Mouse (Mus musculus) Patski (cell line): ENCODE results near the gene Ubl4b. TPM values are rescaled to one million over a fixed set of nuclear protein-coding genes. Genes with fewer than 3 reads are reported as not detected.

Experiments
- ATAC-seq: fragments of 100-300 bp; one replicate; pipeline ENCODE4 v1.8.0; 2021
- CTCF ChIA-PET: fragments of 350-600 bp; sonication (Branson Sonifier 250); formaldehyde crosslinking; loops from one replicate; lab custom pipeline; 2022; ENCODE audit warnings: inconsistent platforms; lab: Charles Lee
- POLR2A ChIA-PET: fragments of 350-600 bp; sonication (Branson Sonifier 250); formaldehyde crosslinking; loops from one replicate; lab custom pipeline; 2022; ENCODE audit warnings: antibody characterized with exemption, inconsistent platforms; lab: Charles Lee
- DNase-seq: peaks from one replicate; pipeline ENCODE4 v3.0.0-alpha.2; 2011; ENCODE audit warnings: low read depth, low spot score
- H3K27me3 ChIP-seq: fragments of 371-371 bp; one replicate; pipeline ENCODE4 v1.5.1; 2021
- CTCF ChIP-seq: fragments of 100-300 bp; IDR thresholded peaks from one replicate; pipeline ENCODE4 v1.5.1; 2021
- in situ Hi-C: fragments of 300-500 bp; cut with MboI; formaldehyde crosslinking; loops from 3 replicates; pipeline ENCODE4 v1.11.1; 2018; ENCODE audit warnings: low pct_unique_long_range_greater_than_20kb, mixed read lengths
- polyA plus RNA-seq: library from polyadenylated mRNA; unstranded; gene quantifications from one replicate; pipeline ENCODE4 v1.2.3, GENCODE M21; 2021

The Ubl4b gene
- polyA plus RNA-seq, 1 experiment from 2014 or later, result not detected

GRCm38 (mm10) chr3:107550409-107551049 lies 4.3 kb downstream of the Ubl4b start:
- no peaks in the 10 kb centered on the region for H3K27me3 ChIP-seq
- POLR2A ChIA-PET, result interaction anchor here (0.6 to 1.0 kb wide), 4 partner anchors 21 to 217 kb away, joined by 3 to 9 read pairs (median 4); no protein-coding TSS in a partner anchor
- TF ChIP-seq CTCF, result no peak
- peak; percentile 32 for ATAC-seq
- in situ Hi-C loops, result loop anchor here (10.0 kb wide), 1 partner anchor 144 kb away; the partner anchor contains the start of gene Ahcyl1
- DNase-seq, result no peak
- CTCF ChIA-PET, result interaction anchor here (0.7 to 6.2 kb wide), 26 partner anchors 9 to 216 kb away, joined by 3 to 48 read pairs (median 4); no protein-coding TSS in a partner anchor

GRCm38 (mm10) chr3:107546956-107547355 lies 7.9 kb downstream of the Ubl4b start:
- ATAC-seq (peak; percentile 51), DNase-seq (no peak)
- ChIA-PET CTCF (interaction anchor here (1.1 to 6.2 kb wide), 2 partner anchors 12 to 34 kb away, joined by 3 to 48 read pairs; no protein-coding TSS in a partner anchor), POLR2A (no interaction called here)
- no peaks in the 10 kb centered on the region for H3K27me3 ChIP-seq
- no peak for TF ChIP-seq CTCF
- in situ Hi-C loops, result no loop called here

GRCm38 (mm10) chr3:107545716-107546412 lies 9.0 kb downstream of the Ubl4b start:
- no peaks in the 10 kb centered on the region for H3K27me3 ChIP-seq
- ATAC-seq, result peak; percentile 7
- TF ChIP-seq CTCF, result no peak
- DNase-seq, result no peak
- in situ Hi-C loops, result no loop called here
- POLR2A ChIA-PET, result no interaction called here
- CTCF ChIA-PET, result interaction anchor here (6.2 kb wide), 1 partner anchor 13 kb away, joined by 48 read pairs; no protein-coding TSS in a partner anchor

GRCm38 (mm10) chr3:107545278-107545677 lies 9.6 kb downstream of the Ubl4b start:
- ChIA-PET CTCF (no interaction called here), POLR2A (no interaction called here)
- in situ Hi-C loops, result no loop called here
- H3K27me3 ChIP-seq, result no peaks in the 10 kb centered on the region
- TF ChIP-seq CTCF, result no peak
- DNase-seq (no peak), ATAC-seq (no peak)

- no peak for TF ChIP-seq CTCF
- in situ Hi-C loops, result no loop called here
- DNase-seq (no peak), ATAC-seq (peak; percentile 26)
- POLR2A ChIA-PET, result no interaction called here
- no peaks in the 10 kb centered on the region for H3K27me3 ChIP-seq
- CTCF ChIA-PET, result interaction anchor here (1.0 kb wide), 1 partner anchor 11 kb away, joined by 9 read pairs; no protein-coding TSS in a partner anchor
These were observed 11.5 kb downstream of the Ubl4b start for GRCm38 (mm10) chr3:107543158-107544080.

GRCm38 (mm10) chr3:107542584-107542983 lies 12.3 kb downstream of the Ubl4b start:
- no peak for TF ChIP-seq CTCF
- CTCF ChIA-PET, result interaction anchor here (1.0 kb wide), 3 partner anchors 11 to 17 kb away, joined by 3 to 9 read pairs (median 4); no protein-coding TSS in a partner anchor
- ATAC-seq, result no peak
- no peak for DNase-seq
- in situ Hi-C loops, result no loop called here
- POLR2A ChIA-PET, result no interaction called here
- H3K27me3 ChIP-seq, result no peaks in the 10 kb centered on the region

- H3K27me3 ChIP-seq, result no peaks in the 10 kb centered on the region
- ChIA-PET POLR2A (interaction anchor here (0.7 to 1.3 kb wide), 2 partner anchors 33 to 150 kb away, joined by 3 to 7 read pairs; no protein-coding TSS in a partner anchor), CTCF (interaction anchor here (0.8 to 2.7 kb wide), 3 partner anchors 12 to 50 kb away, joined by 3 to 14 read pairs (median 6); no protein-coding TSS in a partner anchor)
- DNase-seq (no peak), ATAC-seq (no peak)
- in situ Hi-C loops, result no loop called here
- TF ChIP-seq CTCF, result no peak
These were observed 17.4 kb downstream of the Ubl4b start for GRCm38 (mm10) chr3:107537504-107537889.

GRCm38 (mm10) chr3:107536810-107537503 lies 17.9 kb downstream of the Ubl4b start:
- no peak for DNase-seq
- in situ Hi-C loops, result no loop called here

GRCm38 (mm10) chr3:107534951-107535350 lies 19.9 kb downstream of the Ubl4b start:
- no peak for TF ChIP-seq CTCF
- H3K27me3 ChIP-seq, result no peaks in the 10 kb centered on the region
- in situ Hi-C loops, result no loop called here
- ChIA-PET CTCF (interaction anchor here (2.0 kb wide), 1 partner anchor 11 kb away, joined by 4 read pairs; no protein-coding TSS in a partner anchor), POLR2A (interaction anchor here (0.6 kb wide), 1 partner anchor 11 kb away, joined by 3 read pairs; no protein-coding TSS in a partner anchor)
- DNase-seq, result no peak
- no peak for ATAC-seq

More at GRCm38 (mm10) chr3:107536810-107537503, 17.9 kb downstream of the Ubl4b start:
- no peaks in the 10 kb centered on the region for H3K27me3 ChIP-seq
- no peak for TF ChIP-seq CTCF
- peak; percentile 9 for ATAC-seq
- ChIA-PET POLR2A (interaction anchor here (1.3 kb wide), 1 partner anchor 33 kb away, joined by 3 read pairs; no protein-coding TSS in a partner anchor), CTCF (interaction anchor here (0.8 to 2.7 kb wide), 4 partner anchors 12 to 50 kb away, joined by 3 to 14 read pairs (median 5); no protein-coding TSS in a partner anchor)
